Mouse (Mus musculus) thymus, adult 2 months (tissue): ENCODE data around the gene Chd5.

Source experiments
- CTCF ChIP-seq: fragments of 200-500 bp; IDR thresholded peaks from 2 replicates; pipeline ENCODE4 v1.5.1; 2012; ENCODE audit warnings: mild to moderate bottlenecking, control low read depth, low read length, moderate library complexity, borderline replicate concordance; ENCODE audit not compliant: control insufficient read depth, poor library complexity, insufficient read depth; ENCODE audit errors: extremely low read depth
- POLR2A ChIP-seq: fragments of 200-500 bp; IDR thresholded peaks from 2 replicates; pipeline ENCODE4 v1.6.1; 2012; ENCODE audit warnings: mild to moderate bottlenecking, low read length, control low read depth, moderate library complexity; ENCODE audit not compliant: control insufficient read depth, poor library complexity, insufficient read depth; ENCODE audit errors: extremely low read depth

GRCm38 (mm10) chr4:152295916-152296315 lies 42.5 kb upstream of the Chd5 start:
- no peak for TF ChIP-seq CTCF
- no peak for TF ChIP-seq POLR2A
